Mouse (Mus musculus) heart, postnatal 10 days (tissue): ENCODE results near the gene Tmeff1. TPM values are rescaled to one million over a fixed set of nuclear protein-coding genes. Genes with fewer than 3 reads are reported as not detected.

ENCODE experiments used
- DNase-seq, 2 experiments: peaks; one replicate each; pipeline ENCODE4 v3.0.0; 2021
- intact Hi-C: fragments of 180-260 bp; cut with DNase I; formaldehyde crosslinking; loops from one replicate; pipeline ENCODE4 v1.15.1; 2025
- total RNA-seq, 2 experiments: library from RNA; stranded (reverse); gene quantifications; 2 replicates each; pipeline ENCODE4 v1.2.3; 2021

The Tmeff1 gene
- total RNA-seq, 2 experiments from 2014 or later, result 22.4 to 23.3 TPM

DNA sequence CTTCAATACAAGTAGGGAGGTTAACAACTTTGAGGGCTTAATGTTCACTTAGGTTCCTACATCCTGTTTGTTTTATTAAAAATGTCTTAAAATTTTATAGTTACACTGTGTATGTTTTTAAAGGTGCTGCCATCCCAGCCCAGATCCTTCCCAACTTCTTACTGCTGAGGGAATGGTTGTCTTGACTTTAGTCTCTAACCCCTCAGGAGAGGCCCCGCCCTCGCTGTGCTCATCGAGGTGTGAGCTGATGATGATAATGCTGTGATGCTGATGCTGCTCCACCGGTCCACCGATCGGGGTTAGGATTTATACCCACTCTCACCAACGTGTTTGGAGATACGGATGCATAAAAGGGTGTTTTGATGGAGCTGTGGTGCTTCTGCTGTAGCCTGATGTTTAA, 23.1 kb upstream of the Tmeff1 start:
- DNase-seq, result no peak
- intact Hi-C loops, result no loop called here

DNA sequence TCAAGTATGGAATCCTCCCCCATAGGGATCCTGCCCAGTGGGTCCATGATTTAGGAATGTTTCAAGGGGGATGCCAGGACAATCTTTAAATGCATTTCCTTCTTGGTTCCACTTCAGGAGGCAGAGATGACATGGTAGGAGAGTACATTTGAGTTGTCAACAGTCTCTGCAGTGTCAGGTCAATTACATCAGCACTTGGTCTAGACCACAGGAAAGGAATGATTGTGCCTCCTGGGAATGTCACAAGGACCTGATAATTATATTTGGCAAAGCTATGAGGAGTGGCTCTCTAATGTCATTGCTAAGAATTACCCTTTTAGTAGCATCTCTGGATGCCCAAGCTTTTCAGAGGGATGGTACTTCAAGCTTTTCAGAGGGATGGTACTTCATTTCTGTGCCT, 20.0 kb upstream of the Tmeff1 start:
- intact Hi-C loops, result no loop called here
- no peak for DNase-seq

DNA sequence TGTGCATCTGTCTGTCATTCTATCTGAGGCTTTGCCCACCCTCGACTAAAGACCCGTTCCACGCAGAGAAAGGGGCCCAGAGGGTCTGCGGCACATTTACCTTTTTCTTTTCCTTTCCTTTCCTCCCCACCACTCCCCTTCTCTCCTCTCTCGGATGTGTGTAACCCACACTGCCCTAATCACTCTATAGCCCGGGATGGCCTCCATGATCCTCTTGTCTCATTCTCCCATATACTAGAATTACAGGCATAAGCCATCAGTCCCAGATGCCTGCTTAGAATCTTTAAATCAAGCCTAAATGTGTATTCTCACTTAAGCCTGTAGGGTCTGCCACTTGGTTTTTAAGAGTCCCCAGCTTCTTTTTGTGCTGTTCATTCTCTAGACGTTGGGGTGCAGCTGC, 8.6 kb upstream of the Tmeff1 start:
- no peak for DNase-seq
- intact Hi-C loops, result loop anchor here (5.0 kb wide), 1 partner anchor 34 kb away; no protein-coding TSS in a partner anchor

DNA sequence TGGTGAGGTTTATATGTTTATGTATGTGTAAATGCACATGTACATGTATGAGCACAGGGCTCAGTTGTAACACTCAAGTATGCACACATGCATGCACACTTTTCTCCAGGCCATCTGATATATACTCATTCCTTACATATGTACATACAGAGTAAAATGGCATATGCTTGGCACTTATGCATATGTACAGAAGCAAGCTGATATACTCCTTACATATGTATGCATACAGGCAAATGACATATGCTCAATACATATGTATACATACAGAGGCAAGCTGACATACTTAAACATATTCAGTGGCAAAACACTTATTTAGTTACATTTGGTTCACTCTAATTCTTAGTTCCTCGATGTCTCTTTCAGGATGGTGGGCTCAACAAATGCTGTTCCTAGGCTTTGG, 7.1 kb upstream of the Tmeff1 start:
- DNase-seq, result no peak
- intact Hi-C loops, result loop anchor here (5.0 kb wide), 1 partner anchor 36 kb away; no protein-coding TSS in a partner anchor

DNA sequence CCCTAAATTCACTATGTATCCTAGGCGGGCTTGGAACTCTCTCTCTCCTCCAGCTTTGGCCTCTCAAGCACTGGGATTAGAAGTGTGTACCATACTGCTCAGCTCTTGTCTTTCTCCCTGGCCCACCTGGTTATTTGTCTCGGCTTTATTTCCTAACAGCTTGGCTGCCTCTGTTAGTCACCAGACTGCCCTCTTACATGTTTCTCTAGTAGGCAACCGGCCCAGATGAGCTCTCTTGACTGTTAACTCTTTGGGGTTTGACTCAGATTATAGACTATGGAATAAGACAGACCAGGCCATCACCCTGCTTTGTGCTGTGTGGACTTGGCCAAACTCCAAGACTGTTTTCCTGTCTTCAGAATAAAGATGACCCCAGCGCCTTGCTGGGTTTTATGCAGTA, 6.6 kb upstream of the Tmeff1 start:
- DNase-seq, result peak; percentile 61 to 66
- intact Hi-C loops, result loop anchor here (5.0 kb wide), 1 partner anchor 36 kb away; no protein-coding TSS in a partner anchor

DNA sequence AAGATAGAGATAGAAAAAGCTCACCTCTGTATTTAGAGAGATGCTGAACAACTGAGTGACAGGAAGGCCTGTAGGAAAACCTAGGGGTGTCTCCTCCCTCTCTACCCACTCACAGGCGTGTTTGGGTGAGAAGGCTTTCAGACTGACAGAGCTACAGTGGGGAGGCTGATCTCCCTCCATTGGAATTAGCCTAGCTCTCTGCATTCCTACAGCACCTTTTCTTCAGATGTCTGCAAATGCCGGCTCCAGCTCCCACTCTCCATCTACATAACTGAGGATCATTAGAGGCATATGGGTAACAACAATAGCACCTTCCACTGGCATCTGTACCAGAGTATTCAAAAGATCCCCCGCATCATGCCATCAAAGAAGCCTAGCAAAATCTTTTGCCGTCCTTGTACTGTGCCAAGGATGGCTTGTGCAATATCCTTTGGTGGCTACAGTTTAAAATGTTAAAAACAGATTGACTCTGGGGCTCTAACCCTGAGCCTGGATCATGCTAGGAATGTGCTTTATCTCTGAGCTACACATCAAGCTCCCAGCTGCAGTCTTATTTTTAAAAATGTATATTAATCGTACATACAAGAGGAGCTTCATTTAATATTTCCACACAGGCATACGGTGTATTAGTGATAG, 5.4 kb upstream of the Tmeff1 start:
- intact Hi-C loops, result loop anchor here (5.0 kb wide), 1 partner anchor 37 kb away; no protein-coding TSS in a partner anchor
- DNase-seq, result no peak

DNA sequence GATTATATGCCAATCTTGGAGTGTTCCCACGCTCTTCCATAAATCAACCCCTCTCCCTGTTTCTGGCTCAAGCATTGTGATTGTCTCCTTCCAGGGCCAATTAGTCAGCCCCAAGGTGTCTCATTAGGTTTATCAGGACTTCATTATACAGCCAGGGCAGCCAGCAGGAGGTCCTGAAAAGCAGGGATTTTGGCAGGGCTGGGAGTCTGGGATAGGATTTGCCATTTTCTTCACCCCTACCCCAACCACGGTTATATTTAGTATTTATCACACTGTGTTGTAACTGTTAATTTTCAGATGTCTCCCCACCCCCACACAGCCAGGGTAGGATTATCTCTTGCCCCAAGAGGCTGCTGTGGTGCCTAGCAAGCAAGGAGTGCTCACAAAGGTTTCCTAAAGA, 3.8 kb upstream of the Tmeff1 start:
- intact Hi-C loops, result no loop called here

DNA sequence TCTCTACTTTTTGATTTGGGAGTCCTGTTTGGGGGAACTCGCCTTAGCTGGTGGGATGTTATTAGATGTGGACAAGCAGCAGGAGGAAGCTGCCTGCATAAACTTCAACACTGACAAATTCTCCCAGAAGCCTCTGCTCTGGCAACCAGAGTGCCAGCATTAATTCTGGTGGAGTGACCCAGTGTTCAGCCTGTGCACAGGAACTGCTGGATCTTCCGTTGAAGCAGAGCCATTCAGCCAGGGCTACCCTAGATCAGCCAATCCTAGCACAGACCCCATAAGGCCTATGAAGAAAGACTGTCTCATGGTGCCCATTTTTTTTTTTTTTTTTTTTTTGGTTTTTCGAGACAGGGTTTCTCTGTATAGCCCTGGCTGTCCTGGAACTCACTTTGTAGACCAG, 3.0 kb upstream of the Tmeff1 start:
- intact Hi-C loops, result no loop called here
- no peak for DNase-seq

More for the DNA sequence above, 3.8 kb upstream of the Tmeff1 start:
- no peak for DNase-seq

DNA sequence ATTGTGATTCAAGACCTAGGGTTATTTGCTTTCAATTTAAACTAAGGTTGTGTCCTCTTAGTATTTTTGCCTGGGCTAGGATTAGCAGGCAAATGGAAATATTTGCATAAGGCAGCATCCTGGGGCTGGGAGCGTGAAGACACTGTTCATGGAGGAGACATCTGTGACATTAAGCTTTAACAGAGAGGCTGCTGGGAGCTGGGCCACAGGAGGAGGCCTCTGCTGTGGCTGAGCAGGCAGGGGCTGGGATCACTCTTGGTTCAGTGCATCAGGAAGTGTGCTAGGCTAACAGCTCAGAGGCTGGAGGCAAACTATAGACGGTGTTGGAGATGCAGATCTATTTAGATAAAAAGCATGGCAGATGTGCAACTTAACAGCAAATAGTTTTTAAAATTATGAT, 2.0 kb upstream of the Tmeff1 start:
- intact Hi-C loops, result no loop called here
- no peak for DNase-seq

DNA sequence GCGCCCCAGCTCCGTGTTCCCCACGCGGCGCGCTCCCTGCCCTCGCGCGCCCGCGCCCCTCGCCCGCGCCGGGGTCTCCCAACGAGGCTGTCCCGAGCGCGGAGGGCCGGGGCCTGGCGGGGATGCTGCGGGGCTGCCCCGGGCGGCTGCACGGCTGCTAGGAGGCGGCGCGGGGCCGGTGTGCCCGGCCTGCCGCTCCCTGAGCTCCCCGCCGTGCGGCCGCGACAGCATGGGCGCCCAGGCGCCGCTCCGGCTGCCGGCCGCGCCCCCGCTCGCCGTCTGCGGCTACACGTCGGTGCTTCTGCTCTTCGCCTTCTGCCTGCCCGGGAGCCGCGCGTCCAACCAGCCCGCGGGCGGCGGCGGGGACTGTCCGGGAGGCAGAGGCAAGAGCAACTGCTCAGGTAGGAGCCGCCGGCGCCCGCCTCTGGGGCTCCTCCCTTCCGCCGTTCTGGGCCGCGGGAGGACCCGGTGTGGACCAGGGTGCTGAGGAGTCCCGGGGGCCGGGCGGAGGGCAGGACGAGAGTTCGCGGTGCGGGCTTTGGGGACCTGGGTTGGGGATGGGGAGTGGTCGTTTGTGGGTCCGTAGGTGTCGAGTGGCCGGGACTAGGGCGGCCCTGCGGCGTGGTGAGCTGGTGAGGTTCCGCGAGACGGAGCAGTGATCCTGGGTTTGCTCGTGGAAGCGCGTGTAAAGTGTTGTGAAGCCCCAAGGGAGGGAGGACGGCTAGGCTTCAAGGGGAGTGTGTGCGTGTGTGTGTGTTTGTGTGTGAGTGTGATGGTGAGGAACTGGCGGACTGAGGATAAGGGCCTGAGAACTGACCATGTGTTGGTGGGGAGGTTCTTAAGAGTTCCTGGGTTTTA, 496 bp downstream of the Tmeff1 start:
- DNase-seq, result peak; percentile 37 to 53
- intact Hi-C loops, result loop anchor here (2.0 to 5.0 kb wide), 2 partner anchors 83 to 97 kb away; no protein-coding TSS in a partner anchor

DNA sequence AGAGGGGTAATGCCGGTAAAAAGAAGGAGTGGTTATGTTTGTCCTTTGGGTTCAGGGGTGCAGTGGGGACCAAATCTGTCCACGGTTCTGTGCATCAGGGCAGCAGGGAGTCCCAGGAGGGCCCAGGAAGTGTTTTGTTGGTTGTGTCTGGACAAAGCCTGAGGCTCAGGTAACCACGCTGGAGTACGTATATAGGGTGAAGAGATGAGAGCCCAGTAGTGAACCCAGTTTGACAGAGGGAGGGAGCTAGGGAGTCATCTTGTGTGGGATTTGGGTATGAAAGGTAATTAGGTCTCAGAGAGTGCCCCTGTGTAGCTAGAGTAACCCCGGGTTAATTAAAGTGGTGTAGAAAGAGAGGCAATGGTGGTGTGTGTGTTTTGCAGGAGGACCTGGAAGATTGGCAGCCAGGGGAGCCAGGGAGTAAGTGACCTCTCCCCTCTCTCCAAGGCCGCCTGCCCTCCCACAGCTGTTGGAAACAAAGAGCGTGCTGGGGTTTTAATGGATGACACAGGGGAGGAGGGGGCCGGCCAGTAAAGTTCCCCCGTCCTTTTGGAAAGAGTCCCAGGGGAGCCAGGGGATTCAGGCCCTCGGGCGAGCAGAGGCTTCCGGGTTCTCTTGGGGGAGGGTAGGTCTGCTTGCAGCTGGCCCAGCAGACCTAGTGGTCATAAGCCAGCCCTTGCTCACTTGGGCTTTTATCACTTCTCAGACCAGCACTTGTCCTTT, 1.3 kb downstream of the Tmeff1 start:
- DNase-seq, result peak; percentile 58 to 59
- intact Hi-C loops, result loop anchor here (5.0 kb wide), 1 partner anchor 96 kb away; no protein-coding TSS in a partner anchor

DNA sequence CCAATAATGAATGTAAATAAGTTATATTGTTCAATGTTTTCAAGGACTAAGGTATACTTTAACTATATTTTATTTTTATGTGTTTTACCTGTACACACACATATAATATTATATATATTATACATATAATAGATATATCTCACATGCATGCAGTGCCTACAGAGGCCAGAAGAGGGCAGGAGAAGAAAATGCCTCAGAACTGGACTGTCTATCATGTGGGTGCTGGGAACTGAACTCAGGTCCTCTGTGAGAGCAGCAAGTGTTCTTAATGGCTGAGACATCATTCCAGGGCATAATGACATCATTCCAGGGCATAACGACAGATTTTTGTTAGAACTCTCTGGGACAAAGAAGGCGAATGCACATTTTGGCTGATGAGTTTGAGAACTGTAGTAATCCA, 2.6 kb downstream of the Tmeff1 start:
- no peak for DNase-seq
- intact Hi-C loops, result loop anchor here (5.0 kb wide), 1 partner anchor 95 kb away; no protein-coding TSS in a partner anchor

DNA sequence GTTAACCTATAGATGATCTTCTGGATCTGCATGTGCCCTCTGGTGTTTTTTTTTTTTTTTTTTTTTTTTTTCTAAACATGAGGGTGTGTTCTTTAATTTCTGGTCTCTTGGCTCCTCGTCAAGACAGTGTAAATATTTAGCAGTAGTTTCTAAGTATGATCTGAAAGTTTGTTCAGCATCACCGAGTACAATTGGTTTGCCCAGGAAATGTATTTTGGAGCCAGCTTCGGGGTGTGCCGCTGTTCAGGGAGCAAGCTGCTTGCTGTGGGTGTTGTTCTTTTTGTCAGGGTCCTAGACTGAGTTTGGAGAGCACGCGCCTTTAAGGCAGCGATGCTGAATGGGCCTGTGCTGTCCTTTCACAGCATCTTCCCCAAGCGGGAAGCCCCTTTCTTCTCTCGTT, 3.6 kb downstream of the Tmeff1 start:
- intact Hi-C loops, result loop anchor here (5.0 kb wide), 1 partner anchor 94 kb away; no protein-coding TSS in a partner anchor
- no peak for DNase-seq

DNA sequence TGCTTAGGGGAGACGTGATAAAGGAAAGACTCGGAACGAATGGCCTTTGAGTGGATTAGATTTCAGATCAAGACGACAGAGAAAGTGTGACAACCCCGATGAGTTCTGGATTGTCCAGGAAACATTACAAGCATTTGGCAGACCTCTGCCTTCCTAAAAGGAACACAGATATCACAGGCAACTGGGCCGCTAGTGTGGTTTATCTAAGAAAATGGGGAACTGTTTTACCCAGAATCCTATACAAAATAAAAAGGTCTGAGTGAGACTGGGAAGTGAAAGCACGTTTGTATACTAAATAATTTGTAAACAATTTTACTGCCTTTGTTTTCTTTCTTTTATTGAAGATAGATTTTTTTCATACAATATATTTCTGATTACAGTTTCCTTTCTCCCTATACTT, 5.9 kb downstream of the Tmeff1 start:
- intact Hi-C loops, result no loop called here
- DNase-seq, result no peak

DNA sequence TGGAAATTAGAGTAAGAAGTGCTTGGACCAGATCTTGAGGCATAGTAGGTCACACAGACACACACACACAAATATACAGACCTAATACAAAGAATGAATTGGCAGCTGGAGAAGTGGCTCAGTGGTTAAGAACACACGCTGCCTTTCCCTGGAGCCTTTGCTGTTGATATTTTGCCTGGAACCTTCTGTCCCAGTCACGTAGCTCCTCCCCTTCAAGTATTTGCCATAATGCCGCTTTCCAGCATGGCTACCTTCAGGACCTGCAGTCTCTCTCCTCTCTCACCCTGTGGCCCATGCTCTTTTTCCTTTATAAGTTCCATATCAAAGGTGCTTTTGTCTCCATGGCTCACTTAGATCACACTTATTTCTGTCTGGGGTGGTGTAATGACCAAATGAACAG, 6.4 kb downstream of the Tmeff1 start:
- intact Hi-C loops, result no loop called here
- DNase-seq, result no peak

DNA sequence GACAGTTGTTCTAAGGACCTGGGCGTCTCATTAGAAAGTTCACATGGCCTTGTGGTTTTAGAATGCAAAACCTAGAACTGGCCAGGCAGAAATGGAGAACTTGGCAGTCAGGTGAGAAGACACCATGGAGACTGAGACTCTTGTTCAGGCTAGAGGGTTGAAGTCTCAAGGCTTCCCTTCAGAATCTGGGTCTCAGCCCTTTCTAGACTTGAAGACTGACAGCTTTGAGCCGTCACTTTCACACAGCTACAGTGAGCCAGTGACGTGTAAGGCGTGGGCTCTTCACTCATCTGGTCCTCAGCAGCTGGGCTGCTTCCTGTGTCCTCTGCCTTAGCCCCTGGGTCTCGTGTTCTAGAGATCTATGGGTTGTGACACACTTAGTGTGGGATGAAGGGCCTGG, 7.4 kb downstream of the Tmeff1 start:
- DNase-seq, result peak; percentile 26 to 29
- intact Hi-C loops, result no loop called here

DNA sequence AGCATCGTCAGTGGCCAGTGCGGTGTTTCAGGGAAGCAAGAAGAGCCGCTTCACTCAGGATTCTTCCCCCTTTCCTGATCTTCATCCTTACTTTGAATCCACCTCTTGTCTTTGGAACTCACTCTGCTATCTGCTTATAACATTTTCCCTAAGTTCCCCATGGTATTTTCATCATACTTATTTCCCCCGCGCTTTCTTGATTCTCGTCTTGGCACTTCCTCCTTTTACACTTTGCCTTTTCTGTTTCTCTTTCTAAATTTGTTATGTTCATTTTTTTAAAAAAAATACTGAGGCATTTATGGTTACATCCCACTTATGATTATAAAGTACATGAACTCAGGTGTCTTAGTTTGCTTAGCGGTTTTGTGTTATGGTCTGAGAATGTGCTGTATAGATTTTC, 7.9 kb downstream of the Tmeff1 start:
- intact Hi-C loops, result no loop called here
- no peak for DNase-seq

DNA sequence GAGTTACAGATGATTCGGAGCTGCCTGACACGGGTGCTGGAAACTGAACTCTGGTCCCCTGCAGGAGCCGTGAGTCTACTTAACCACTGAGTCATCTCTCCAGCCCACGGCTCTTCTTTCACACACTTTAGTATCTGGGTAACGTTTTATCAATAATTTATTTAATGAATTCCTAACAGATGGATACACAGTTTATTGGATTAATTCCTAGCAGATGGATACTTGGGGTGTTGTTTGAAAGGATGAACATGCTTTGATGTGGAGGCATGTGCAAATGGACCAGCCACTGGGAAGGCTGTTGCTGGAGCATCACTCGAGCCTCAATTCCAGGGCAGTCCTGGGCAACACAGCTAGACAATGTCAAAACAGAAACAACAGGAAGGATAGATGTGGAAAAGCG, 11.1 kb downstream of the Tmeff1 start:
- intact Hi-C loops, result no loop called here

DNA sequence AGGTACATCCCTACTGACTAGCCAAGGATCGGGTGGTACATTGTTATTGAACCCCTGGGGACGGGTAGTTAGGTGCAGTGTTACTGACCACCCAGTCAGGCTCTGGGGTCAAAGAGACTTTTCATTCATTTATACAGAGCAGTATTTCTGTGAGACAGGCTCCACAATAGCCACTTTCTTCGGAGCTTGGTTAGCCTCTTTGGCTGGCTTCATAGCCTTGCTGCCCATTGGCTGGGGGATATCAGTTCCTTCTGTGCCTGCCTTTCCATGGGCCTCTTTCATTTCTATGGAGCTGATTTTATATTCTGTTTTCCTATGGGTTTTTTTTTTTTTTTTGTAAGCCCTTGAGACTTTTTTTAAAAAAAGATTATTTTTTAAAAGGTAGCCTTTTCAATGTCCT, 20.7 kb downstream of the Tmeff1 start:
- DNase-seq, result no peak
- intact Hi-C loops, result no loop called here

More for the DNA sequence above, 11.1 kb downstream of the Tmeff1 start:
- no peak for DNase-seq

DNA sequence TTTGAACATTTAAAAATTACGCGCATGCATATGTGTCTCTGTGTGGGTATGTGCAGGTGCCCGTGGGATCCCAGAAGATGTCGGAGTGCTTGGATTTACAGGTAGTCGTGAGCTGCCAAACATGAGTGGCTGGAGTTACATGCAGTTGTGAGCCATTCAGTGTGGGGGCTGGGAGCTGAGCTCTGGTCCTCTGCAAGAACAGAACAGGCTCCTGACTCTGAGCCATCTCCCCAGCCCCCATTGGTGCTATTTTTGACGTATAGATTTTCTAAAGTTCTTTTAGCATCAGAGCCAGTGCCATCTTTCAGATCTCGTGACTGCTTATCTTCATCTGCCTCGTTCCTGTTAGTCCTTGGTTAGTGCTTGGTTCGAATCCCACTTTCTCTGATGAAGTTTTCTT, 24.5 kb downstream of the Tmeff1 start:
- intact Hi-C loops, result no loop called here
- DNase-seq, result no peak

DNA sequence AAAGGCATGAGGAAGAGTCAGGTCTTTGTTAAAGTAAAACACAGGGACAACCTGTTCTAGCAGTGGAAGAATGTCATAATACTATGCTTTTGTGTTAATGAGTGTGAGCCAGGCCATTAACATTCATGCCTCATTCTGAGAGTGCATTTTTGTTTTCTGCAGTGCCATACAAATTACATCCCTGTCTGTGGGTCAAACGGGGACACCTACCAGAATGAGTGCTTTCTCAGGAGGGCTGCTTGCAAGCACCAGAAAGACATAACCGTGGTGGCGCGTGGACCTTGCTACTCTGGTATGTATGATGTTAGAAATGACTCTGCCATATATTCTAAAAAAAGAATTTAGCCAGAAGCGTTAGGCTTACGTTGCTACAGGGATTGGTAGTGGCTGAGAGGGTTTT, 25.3 kb downstream of the Tmeff1 start:
- DNase-seq, result no peak
- intact Hi-C loops, result no loop called here
